12 mouse cellular contexts compared by ENCODE assay signal in the genomic region with DNA sequence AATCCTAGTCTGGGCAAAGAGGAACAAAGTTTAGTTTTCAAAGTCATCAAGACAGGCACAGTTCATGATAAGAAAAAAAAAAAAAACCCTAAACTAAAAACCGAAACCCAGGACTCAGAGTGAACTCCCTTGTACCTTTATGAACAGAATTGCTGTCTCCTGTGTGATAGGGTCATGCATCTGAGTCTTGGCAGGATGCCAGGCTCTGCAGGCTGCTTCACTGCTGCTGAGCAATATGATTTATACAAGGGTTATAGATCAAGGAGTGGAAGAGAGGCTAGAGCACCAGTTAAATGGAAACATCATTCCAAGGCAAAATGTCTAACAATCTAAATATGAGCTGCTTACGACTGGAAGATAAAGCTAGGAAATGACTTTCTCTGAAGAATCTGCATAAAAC.
DNase-seq lines count a peak whose midpoint lies in the region; ATAC-seq and TF ChIP-seq lines count a peak whose summit lies in the region.
"Had no signal": no experiment of that assay in that cellular context is flagged by ENCODE, and none has a peak within 500 bp of the region (broad histone marks: within the 10 kb centered on the region; RNA-seq: fewer than 3 reads in every experiment).

No protein-coding gene starts in this region.

- peak; percentile 6 for DNase-seq in embryonic facial prominence, embryonic 11.5 days (ENCODE audit: low spot score)
- DNase-seq in embryonic facial prominence, embryonic 10.5 days (ENCODE audit: low spot score) = no peak
- peak; percentile 11 for DNase-seq in liver, postnatal 0 days
- DNase-seq in embryonic facial prominence, embryonic 14.5 days (ENCODE audit: low spot score) = peak; percentile 38
- no peak for DNase-seq in frontal cortex, postnatal 14 days (ENCODE audit: low spot score in 2 of 2)
- DNase-seq: heart, adult 18-20 months; thymus, postnatal 36 days had no signal

- TF ChIP-seq CTCF in liver, postnatal 0 days (IDR thresholded peaks at IDR 0.05; ENCODE audit: low read depth) = no peak

- H3K36me3 ChIP-seq in embryonic facial prominence, embryonic 11.5 days (replicated peaks; ENCODE audit: control insufficient read depth, insufficient read depth, low read depth, low read length) = no peaks in the 10 kb centered on the region
- no peaks in the 10 kb centered on the region for H3K36me3 ChIP-seq in embryonic facial prominence, embryonic 10.5 days (replicated peaks)
- no peaks in the 10 kb centered on the region for H3K36me3 ChIP-seq in liver, postnatal 0 days (replicated peaks; ENCODE audit: insufficient read depth, low read length)
- no peaks in the 10 kb centered on the region for H3K36me3 ChIP-seq in liver, embryonic 12.5 days
- H3K36me3 ChIP-seq in embryonic facial prominence, embryonic 14.5 days (ENCODE audit: control insufficient read depth, insufficient read depth, low read length) = no peaks in the 10 kb centered on the region
- H3K36me3 ChIP-seq in neural tube, embryonic 13.5 days = no peaks in the 10 kb centered on the region
- H3K36me3 ChIP-seq: embryonic facial prominence, embryonic 15.5 days; liver, embryonic 15.5 days had no signal

- H3K27me3 ChIP-seq in embryonic facial prominence, embryonic 11.5 days (ENCODE audit: control insufficient read depth, insufficient read depth, low read length) = no peaks in the 10 kb centered on the region
- H3K27me3 ChIP-seq in embryonic facial prominence, embryonic 10.5 days (replicated peaks; ENCODE audit: low read depth, poor library complexity, severe bottlenecking) = no peaks in the 10 kb centered on the region
- no peaks in the 10 kb centered on the region for H3K27me3 ChIP-seq in liver, postnatal 0 days (ENCODE audit: insufficient read depth, low read length)
- H3K27me3 ChIP-seq in liver, embryonic 12.5 days (replicated peaks) = no peaks in the 10 kb centered on the region
- no peaks in the 10 kb centered on the region for H3K27me3 ChIP-seq in embryonic facial prominence, embryonic 14.5 days (replicated peaks; ENCODE audit: control insufficient read depth, insufficient read depth, low read length)
- no peaks in the 10 kb centered on the region for H3K27me3 ChIP-seq in neural tube, embryonic 13.5 days
- H3K27me3 ChIP-seq: embryonic facial prominence, embryonic 15.5 days; liver, embryonic 15.5 days had no signal

- no peak for TF ChIP-seq EP300 in liver, postnatal 0 days (IDR thresholded peaks at IDR 0.05; ENCODE audit: low read depth)

- no peak overlapping the region for H3K27ac ChIP-seq in embryonic facial prominence, embryonic 11.5 days (replicated peaks; ENCODE audit: low read depth, low read length)
- no peak overlapping the region for H3K27ac ChIP-seq in embryonic facial prominence, embryonic 10.5 days (replicated peaks)
- H3K27ac ChIP-seq in liver, postnatal 0 days (ENCODE audit: low read depth) = no peak overlapping the region
- H3K27ac ChIP-seq in liver, embryonic 12.5 days = no peak overlapping the region
- H3K27ac ChIP-seq in embryonic facial prominence, embryonic 14.5 days (replicated peaks; ENCODE audit: low read depth, low read length) = no peak overlapping the region
- no peak overlapping the region for H3K27ac ChIP-seq in neural tube, embryonic 13.5 days (replicated peaks)
- H3K27ac ChIP-seq: embryonic facial prominence, embryonic 15.5 days; liver, embryonic 15.5 days had no signal

- no peak for ATAC-seq in embryonic facial prominence, embryonic 11.5 days (replicated peaks; ENCODE audit: insufficient number of reproducible peaks, low FRiP score, low TSS enrichment, low read depth)
- ATAC-seq in liver, postnatal 0 days = no peak
- no peak for ATAC-seq in liver, embryonic 12.5 days
- ATAC-seq in embryonic facial prominence, embryonic 14.5 days (ENCODE audit: low read depth) = no peak
- 0 out of 2 replicates have a peak, but pooled peaks have one; percentile 47 for ATAC-seq in neural tube, embryonic 13.5 days (ENCODE audit: low read depth)
- no peak for ATAC-seq in frontal cortex, adult (ENCODE audit: low TSS enrichment)

- no peaks in the 10 kb centered on the region for H3K9me3 ChIP-seq in embryonic facial prominence, embryonic 11.5 days (replicated peaks; ENCODE audit: control insufficient read depth, low read length)
- no peaks in the 10 kb centered on the region for H3K9me3 ChIP-seq in embryonic facial prominence, embryonic 10.5 days
- H3K9me3 ChIP-seq in liver, postnatal 0 days (ENCODE audit: low read length) = no peaks in the 10 kb centered on the region
- no peaks in the 10 kb centered on the region for H3K9me3 ChIP-seq in liver, embryonic 12.5 days (replicated peaks)
- H3K9me3 ChIP-seq in embryonic facial prominence, embryonic 14.5 days (ENCODE audit: control insufficient read depth, low read length) = no peaks in the 10 kb centered on the region
- H3K9me3 ChIP-seq in neural tube, embryonic 13.5 days = no peaks in the 10 kb centered on the region
- H3K9me3 ChIP-seq: embryonic facial prominence, embryonic 15.5 days; liver, embryonic 15.5 days had no signal

- H3K9ac ChIP-seq in embryonic facial prominence, embryonic 11.5 days (replicated peaks; ENCODE audit: low read length) = no peak overlapping the region
- H3K9ac ChIP-seq in liver, postnatal 0 days (replicated peaks) = no peak overlapping the region
- no peak overlapping the region for H3K9ac ChIP-seq in liver, embryonic 12.5 days
- no peak overlapping the region for H3K9ac ChIP-seq in embryonic facial prominence, embryonic 14.5 days (ENCODE audit: low read depth, low read length)
- no peak overlapping the region for H3K9ac ChIP-seq in neural tube, embryonic 13.5 days
- H3K9ac ChIP-seq: embryonic facial prominence, embryonic 15.5 days; liver, embryonic 15.5 days had no signal

- H3K4me1 ChIP-seq in embryonic facial prominence, embryonic 11.5 days (ENCODE audit: control insufficient read depth, insufficient read depth, low read length) = no peaks in the 10 kb centered on the region
- no peaks in the 10 kb centered on the region for H3K4me1 ChIP-seq in embryonic facial prominence, embryonic 10.5 days
- H3K4me1 ChIP-seq in liver, postnatal 0 days (ENCODE audit: insufficient read depth) = no peaks in the 10 kb centered on the region
- H3K4me1 ChIP-seq in liver, embryonic 12.5 days = no peaks in the 10 kb centered on the region
- H3K4me1 ChIP-seq in embryonic facial prominence, embryonic 14.5 days (ENCODE audit: control insufficient read depth, insufficient read depth, low read length) = no peaks in the 10 kb centered on the region
- H3K4me1 ChIP-seq in neural tube, embryonic 13.5 days (replicated peaks) = no peaks in the 10 kb centered on the region; the same call in 1 of the 2 replicates
- H3K4me1 ChIP-seq: embryonic facial prominence, embryonic 15.5 days; liver, embryonic 15.5 days had no signal

- 70% methylated on average over 2 of the region's 2 CpGs for WGBS in embryonic facial prominence, embryonic 11.5 days
- 81% methylated on average over 2 of the region's 2 CpGs for WGBS in embryonic facial prominence, embryonic 10.5 days
- WGBS in liver, postnatal 0 days (ENCODE audit: insufficient replicate concordance) = 70% methylated on average over 2 of the region's 2 CpGs
- 59% methylated on average over 2 of the region's 2 CpGs for WGBS in liver, embryonic 12.5 days (ENCODE audit: insufficient replicate concordance)
- 34% methylated on average over 2 of the region's 2 CpGs for WGBS in embryonic facial prominence, embryonic 14.5 days
- 42% methylated on average over 2 of the region's 2 CpGs for WGBS in neural tube, embryonic 13.5 days

- H3K4me3 ChIP-seq in embryonic facial prominence, embryonic 11.5 days (ENCODE audit: low read depth, low read length) = no peak overlapping the region
- H3K4me3 ChIP-seq in embryonic facial prominence, embryonic 10.5 days = no peak overlapping the region
- H3K4me3 ChIP-seq in liver, postnatal 0 days (ENCODE audit: low read depth, low read length) = no peak overlapping the region
- no peak overlapping the region for H3K4me3 ChIP-seq in liver, embryonic 12.5 days
- H3K4me3 ChIP-seq in embryonic facial prominence, embryonic 14.5 days (ENCODE audit: low read depth, low read length) = no peak overlapping the region
- no peak overlapping the region for H3K4me3 ChIP-seq in neural tube, embryonic 13.5 days
- H3K4me3 ChIP-seq: embryonic facial prominence, embryonic 15.5 days; liver, embryonic 15.5 days had no signal

- H3K4me2 ChIP-seq in embryonic facial prominence, embryonic 11.5 days (ENCODE audit: low read depth, low read length) = no peak overlapping the region
- no peak overlapping the region for H3K4me2 ChIP-seq in liver, postnatal 0 days (ENCODE audit: low read depth, low read length)
- no peak overlapping the region for H3K4me2 ChIP-seq in liver, embryonic 12.5 days
- no peak overlapping the region for H3K4me2 ChIP-seq in embryonic facial prominence, embryonic 14.5 days (ENCODE audit: low read depth, low read length)
- H3K4me2 ChIP-seq in neural tube, embryonic 13.5 days = no peak overlapping the region
- H3K4me2 ChIP-seq: embryonic facial prominence, embryonic 15.5 days; liver, embryonic 15.5 days had no signal

Comparison
In these comparisons a context has a peak if more than half of its experiments do, and no peak if none do; other contexts are left out.
1. DNase-seq: peak in embryonic facial prominence, embryonic 11.5 days (single experiment), liver, postnatal 0 days (single experiment) and embryonic facial prominence, embryonic 14.5 days (single experiment); none in embryonic facial prominence, embryonic 10.5 days (single experiment) and frontal cortex, postnatal 14 days (0 of 2).